Mouse (Mus musculus): ENCODE measurements around the gene Olfr444. TPM values are rescaled to one million over a fixed set of nuclear protein-coding genes. Genes with fewer than 3 reads are reported as not detected.

Gene Olfr444
- total RNA-seq (2021) = not detected

- DNase-seq (ENCODE audit: extremely low spot score in 1 of 2, low spot score in 1 of 2) = no peak
These were observed at the start of gene Olfr444 for GRCm38 (mm10) chr6:42948767-42949166. Olfr444 (plus strand) TSS chr6:42949067.

DNA sequence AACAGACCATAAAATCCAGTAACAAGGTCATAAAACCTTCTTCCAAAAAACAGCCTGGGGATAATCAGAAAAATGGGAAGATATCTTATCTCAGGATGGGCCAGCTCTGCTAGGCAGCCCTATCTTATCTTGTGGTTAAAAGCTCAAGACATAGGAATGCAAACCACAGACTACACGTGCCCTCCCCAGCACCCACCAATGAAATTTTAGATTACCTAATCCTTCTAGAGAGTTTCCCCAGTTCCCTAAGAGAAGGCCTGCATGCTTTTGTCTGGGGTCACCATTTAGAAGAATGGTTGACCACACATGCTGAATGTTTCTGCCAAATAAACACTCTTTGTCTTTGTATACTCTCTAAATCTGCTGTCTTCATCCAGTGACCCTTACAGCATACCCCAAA is 48.5 kb upstream of the Olfr444 start:
- DNase-seq (ENCODE audit: extremely low spot score in 1 of 2, low spot score in 1 of 2) = no peak

DNA sequence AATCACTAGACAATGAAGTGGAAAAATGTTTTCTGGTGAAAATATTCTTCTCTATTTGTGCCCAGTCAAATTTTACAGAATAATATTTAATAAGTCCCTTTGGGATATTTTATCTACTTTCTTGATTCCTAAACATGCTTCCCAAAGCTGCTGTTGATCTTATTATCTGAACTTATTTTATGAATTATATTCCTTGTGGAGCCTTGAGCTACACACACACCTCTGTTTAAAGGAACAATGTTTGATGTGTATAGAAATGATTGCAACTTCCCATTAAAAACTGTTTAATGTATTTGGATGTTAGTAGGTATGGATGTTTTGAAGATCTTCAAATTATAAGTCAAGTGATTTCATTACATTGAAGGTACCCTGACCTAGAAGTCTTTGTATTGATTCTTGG is 40.3 kb upstream of the Olfr444 start, which contains the start of gene Olfr447:
Gene Olfr447 (plus strand): TSS at position 301 of the 400 bp plus-strand sequence.
- no peak for DNase-seq (ENCODE audit: extremely low spot score in 1 of 2, low spot score in 1 of 2)

GRCm38 (mm10) chr6:42921077-42921476 is 27.8 kb upstream of the Olfr444 start, which contains the start of gene Olfr446:
Olfr446 (plus strand) TSS chr6:42921377.
- DNase-seq (ENCODE audit: extremely low spot score in 1 of 2, low spot score in 1 of 2) = no peak

DNA sequence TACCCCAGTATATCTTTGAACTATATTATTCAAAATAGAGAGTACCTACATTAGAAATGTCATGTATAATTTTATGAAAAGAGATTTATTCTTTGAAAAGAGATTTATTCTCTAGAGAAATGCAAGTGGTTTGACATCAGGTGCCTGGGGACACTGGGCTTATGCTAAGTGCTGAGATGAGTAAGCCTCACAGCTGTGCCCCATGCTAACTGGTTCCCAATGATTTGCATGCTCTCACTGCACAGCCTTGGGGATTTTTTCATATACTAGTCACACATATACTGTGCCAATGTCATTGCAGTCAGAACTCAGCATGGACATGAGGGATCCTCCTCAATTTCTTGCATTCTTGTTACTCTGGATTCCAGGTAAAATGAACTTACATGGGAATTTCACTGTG is 31.5 kb downstream of the Olfr444 start:
- no peak for DNase-seq (ENCODE audit: extremely low spot score in 1 of 2, low spot score in 1 of 2)

Other genes starting within 250 kb of the Olfr444 start
- gene Tcaf1, start 239.0 kb upstream of the Olfr444 start, total RNA-seq (2021) = 100 to 1,000 TPM; 207 to 217 TPM
- gene Olfr453, start 209.7 kb upstream of the Olfr444 start, total RNA-seq (2021) = not detected
- not detected for gene Olfr38, start 192.7 kb upstream of the Olfr444 start, total RNA-seq (2021)
- not detected for gene Olfr452, start 164.0 kb upstream of the Olfr444 start, total RNA-seq (2021)
- not detected for gene Olfr450, start 137.1 kb upstream of the Olfr444 start, total RNA-seq (2021)
- gene Olfr449, start 114.7 kb upstream of the Olfr444 start, total RNA-seq (2021) = not detected
- gene Olfr448, start 58.6 kb upstream of the Olfr444 start, total RNA-seq (2021) = not detected
- not detected for gene Olfr447, start 40.2 kb upstream of the Olfr444 start, total RNA-seq (2021)
- not detected for gene Olfr446, start 27.7 kb upstream of the Olfr444 start, total RNA-seq (2021)
- gene Olfr441, start 157.3 kb downstream of the Olfr444 start, total RNA-seq (2021) = not detected
- gene Olfr237-ps1, start 197.5 kb downstream of the Olfr444 start, total RNA-seq (2021) = not detected
- not detected for gene Olfr437, start 214.2 kb downstream of the Olfr444 start, total RNA-seq (2021)
- not detected for gene Olfr13, start 223.1 kb downstream of the Olfr444 start, total RNA-seq (2021)
- gene Olfr435, start 248.1 kb downstream of the Olfr444 start, total RNA-seq (2021) = not detected

All from layer of hippocampus, postnatal 25 days (tissue).